Mouse (Mus musculus) cerebellum, adult 2 months (tissue): ENCODE data around the gene Sh3gl2.

ENCODE experiments used
- CTCF ChIP-seq: fragments of 200-500 bp; IDR thresholded peaks from 2 replicates; pipeline ENCODE4 v1.5.1; 2011; ENCODE audit warnings: low read depth, mild to moderate bottlenecking, control low read depth, low read length, moderate library complexity, borderline replicate concordance; ENCODE audit not compliant: insufficient read depth
- POLR2A ChIP-seq: fragments of 200-500 bp; IDR thresholded peaks from 2 replicates; pipeline ENCODE4 v1.6.1; 2011; ENCODE audit warnings: low read length, control low read depth, borderline replicate concordance; ENCODE audit not compliant: insufficient read depth

- TF ChIP-seq CTCF: peak; percentile 95
- no peak for TF ChIP-seq POLR2A
Measured at GRCm38 (mm10) chr4:85162468-85163312, 42.2 kb upstream of the Sh3gl2 start.
